Mouse (Mus musculus) megakaryocyte-erythroid progenitor cell, adult 5-6 weeks (primary cell): Measurements from ENCODE around the gene Dab2ip. TPM values are rescaled to one million over a fixed set of nuclear protein-coding genes. Genes with fewer than 3 reads are reported as not detected.

Experiments used
- ATAC-seq: replicated peaks from 2 replicates; pipeline ENCODE4 v1.8.0; 2016; ENCODE audit warnings: mild to moderate bottlenecking, inconsistent platforms; ENCODE audit not compliant: severe bottlenecking, poor library complexity, low FRiP score, low TSS enrichment
- total RNA-seq, 2 experiments: library from RNA; stranded (forward) in 1 of 2; stranded (reverse) in 1 of 2; fragments of 200-1000, 215-1000 nt in 1 of 2; fragments of >200 nt in 1 of 2; fragmentation: Nextera tagmentation in 1 of 2; gene quantifications; 2 replicates each; pipeline ENCODE4 v1.2.3; 2014 to 2017

Dab2ip gene
- total RNA-seq, 2 experiments from 2014 or later, result 3.2 to 5.9 TPM

DNA sequence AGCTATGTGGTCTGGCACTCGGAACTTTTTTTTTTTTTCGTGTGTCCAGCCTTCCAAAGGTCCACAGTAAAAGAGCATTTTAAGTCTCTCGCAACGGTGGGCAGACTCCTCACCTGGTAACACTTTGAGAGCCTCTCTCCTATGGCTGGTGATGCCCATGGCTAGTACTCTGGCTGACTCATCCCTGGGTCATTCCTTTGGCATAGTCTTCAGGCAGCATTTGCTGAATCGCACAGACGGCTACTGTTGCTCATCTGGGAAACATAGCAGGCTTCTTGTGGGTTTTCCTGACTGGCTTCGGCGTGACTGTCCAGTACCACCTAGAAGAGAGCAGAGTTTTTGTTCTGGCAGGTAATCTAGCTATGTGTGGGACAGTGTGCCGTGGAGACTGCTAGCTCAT lies 8.0 kb upstream of the Dab2ip start:
- ATAC-seq, result no peak

DNA sequence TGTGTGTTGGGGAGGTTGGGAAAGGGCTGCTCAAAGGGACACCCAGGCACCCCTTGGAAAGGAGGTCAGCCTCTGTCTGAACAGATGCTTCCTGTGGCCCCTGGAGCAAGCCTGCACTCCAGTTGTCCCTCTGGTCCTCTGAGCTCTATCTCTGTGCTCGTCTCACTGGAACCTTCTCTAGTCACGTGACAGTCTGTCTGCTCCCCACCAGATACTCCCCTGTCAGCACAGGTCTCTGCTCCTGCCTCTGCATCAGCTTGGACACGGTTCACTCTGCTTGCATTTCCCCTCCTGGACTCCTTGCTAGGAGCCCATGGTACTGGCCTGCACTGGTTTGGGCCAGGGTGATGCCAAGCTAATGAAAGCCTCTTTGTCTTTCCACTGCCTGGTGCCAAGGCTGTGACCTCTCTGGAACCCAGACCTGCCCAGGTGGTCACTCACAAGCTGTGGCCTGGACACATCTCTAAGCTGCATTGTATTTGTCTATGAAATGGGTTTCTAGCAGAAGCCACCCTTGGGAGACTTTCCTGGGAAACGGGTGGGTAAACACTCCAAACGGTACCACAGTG lies 1.1 kb upstream of the Dab2ip start:
- no peak for ATAC-seq

DNA sequence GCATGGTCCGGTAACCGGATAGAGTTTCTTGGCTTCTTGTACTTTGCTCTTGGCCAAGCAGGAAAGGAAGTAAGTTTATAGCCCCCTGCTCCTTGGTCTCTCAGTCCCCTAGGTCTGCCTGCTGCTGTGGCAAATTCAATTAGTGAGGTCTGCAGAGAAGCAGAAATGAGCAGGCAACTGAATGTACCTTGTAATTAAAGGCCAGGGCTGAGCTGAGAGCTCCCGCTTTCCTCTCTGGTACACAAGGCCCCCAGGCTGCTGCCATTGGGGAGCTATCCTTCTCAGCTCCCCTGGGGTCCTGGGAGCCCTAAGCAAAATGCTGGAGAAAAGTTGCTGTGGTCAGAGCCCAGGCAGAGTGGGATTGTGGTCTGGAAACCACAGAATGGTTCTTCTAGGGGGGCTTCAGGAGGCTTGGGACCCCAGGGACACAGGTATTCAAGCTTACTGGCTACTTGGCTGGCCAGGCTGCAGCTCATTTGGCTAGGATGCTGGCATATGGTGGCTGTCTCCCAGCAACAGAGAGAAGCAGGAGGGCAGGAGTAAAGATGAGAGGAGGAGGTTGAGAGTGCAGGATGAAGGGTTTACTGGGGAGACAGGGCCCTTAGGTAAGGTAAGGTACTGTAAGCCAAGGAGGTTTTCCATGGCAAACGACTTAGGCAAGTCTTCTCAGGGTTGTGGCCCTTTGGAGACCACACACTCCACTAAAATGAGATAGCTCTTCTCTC lies 922 bp downstream of the Dab2ip start:
- ATAC-seq, result no peak

DNA sequence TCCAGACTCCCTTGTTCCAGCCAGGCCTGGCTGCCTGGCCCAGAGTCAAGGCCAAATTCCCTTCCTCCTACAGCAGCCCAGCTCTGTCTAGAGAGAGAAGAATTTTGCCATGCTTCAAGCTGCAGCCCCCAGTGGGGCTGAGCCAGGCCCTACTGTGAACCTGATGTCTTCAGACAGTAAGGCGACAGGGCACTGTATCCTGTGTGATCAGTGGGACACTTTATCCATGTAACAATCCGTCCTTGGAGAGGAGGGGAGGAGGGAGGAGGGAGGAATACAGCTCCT lies 1.4 kb downstream of the Dab2ip start:
- no peak for ATAC-seq

DNA sequence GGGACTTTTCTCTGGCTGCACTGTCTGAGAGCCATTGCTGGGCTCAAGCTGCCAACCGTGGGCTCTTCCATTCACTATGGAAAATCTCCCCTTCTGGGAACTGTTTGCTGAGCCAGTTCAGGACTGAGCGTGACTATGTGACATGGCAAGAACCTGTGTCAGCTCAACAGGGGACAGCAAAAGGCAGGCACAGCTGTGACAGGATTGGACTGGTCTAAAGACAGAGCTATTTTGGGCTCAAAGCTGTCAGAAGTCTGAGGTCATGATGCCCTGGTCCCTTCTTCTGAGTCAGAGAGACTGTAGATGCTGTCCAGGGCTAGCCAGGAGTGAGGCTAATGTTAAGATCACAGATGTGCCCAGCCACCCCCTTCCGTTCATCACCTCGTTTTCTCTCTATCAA lies 5.7 kb downstream of the Dab2ip start:
- ATAC-seq, result no peak

DNA sequence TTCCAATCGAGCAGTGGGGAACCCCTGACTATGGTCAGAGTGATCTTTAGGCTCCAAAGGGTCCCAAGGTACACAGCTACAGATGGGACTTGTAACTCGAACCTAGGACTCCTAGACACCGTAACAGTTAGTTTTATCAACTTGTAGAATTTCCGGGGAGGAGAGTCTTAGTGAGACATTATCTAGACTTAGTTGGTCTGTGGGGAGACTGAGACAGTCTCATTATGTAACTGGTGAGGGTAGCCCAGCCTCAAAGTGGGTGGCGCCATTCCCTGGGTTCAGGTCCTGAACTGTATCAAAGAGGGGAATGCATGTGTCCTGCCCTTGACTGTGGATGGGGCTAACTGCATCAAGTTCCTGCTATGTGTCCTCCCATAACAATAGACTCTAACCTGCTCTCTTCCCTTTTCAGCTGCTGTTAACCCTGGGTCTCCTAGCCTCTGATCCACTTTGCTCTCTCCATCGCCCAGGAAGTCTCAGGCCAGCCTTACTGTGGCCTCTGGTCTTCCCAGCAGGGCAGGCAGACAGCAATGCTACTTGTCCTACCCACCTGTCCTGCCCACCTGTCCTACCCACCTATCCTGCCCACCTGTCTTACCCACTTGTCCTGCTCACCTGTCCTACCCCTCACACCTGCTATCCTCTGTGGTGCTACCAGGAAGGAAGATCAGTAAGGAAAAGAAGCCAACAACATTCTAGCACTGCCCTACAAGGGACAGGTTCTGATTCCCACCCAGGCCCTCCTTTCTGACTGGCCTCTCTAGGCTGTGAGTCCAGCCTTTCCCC lies 7.2 kb downstream of the Dab2ip start:
- ATAC-seq, result no peak

DNA sequence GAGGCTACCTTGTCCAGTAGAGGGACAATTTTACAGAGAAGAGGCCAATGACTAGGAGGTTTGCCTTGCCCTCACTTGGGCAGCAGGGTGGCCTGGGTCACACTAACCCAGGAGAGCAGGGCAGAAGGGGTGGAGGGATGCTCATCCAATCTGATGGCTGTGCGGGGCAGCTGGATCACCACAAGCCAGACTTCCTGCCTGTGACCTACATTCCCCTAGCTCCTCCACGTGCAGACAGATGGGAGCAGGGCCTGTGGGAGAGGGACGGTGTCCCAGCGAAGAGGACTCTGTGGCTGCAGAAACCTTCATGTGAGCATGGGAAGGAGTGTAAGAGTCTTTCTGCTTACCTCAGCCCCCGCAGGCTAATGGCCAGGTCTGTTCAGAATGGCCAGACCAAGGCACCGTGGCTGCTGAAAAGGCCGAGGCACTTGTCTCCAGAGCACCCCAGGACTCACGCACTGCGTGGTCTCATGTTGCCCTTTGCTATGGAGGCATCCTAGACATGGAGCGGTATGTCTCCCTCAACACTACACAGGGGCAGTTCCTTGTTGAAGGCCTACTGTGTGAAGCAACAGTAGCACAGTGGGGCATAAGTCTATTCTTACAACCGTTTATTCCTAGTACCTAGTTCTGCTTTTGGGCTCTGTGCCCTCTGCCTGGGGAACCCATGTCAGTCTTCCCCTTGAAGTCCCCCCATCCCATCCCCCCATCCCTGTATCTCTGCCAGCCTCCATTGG lies 9.1 kb downstream of the Dab2ip start:
- no peak for ATAC-seq

DNA sequence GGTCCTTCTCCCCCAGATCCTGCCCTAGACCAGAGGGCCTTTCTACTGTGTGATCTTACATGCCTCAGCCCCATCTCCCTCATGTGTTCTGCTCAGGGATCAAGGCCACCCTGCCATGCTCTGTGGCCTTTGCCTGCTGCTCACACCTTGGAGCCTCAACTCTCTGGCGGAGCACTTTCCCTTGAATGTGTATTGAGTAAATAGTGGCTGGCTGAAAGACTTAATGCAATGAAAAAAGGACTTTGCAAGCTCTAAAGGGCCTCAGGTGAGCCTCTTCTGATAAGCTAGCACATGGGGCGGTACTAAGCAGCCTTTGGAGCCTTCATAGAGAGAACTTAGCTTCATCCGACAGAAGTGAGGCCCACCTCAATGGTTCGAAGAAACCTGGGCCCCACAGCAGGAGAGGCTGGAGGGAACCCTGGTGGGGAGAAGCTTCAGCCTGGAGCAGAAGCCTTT lies 9.7 kb downstream of the Dab2ip start:
- ATAC-seq, result no peak

DNA sequence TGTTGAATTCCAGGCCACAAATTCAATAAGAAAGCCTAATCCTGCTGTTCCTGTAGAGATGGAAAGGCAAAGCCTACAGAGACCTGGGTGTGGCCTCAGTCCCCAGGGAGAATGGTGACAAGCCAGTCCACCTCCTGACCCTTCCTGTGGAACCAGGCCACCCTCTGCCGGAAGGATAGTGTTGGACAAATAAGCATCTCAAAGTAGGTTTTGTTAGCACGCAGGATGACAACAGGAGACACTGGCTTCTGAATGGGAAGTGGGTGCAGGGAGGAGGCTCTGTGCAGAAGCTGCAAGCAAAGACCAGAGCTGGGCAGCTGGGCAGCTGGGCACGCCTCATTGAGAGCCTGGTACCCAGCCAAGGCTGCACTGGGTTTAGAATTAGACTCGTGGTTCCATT lies 12.7 kb downstream of the Dab2ip start:
- ATAC-seq, result no peak

DNA sequence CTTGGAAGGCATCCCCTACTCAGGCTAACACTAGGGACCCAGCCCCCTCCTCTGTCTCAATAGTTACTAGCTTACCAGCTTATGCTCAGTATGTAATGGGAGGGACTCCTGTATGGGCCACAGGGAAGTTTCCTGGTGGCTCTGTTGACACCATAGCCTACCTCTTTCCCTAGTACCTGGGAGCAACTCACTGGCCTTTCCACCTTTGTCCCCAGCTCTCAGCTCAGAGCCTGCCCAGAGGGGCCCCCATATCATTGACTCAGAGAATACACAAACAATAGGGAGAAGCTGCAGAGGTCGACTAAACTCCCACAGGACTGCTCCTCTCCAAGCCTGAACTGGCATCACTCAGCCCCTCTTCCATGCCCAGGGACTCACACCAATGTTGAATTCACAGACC lies 16.6 kb downstream of the Dab2ip start:
- ATAC-seq, result no peak

DNA sequence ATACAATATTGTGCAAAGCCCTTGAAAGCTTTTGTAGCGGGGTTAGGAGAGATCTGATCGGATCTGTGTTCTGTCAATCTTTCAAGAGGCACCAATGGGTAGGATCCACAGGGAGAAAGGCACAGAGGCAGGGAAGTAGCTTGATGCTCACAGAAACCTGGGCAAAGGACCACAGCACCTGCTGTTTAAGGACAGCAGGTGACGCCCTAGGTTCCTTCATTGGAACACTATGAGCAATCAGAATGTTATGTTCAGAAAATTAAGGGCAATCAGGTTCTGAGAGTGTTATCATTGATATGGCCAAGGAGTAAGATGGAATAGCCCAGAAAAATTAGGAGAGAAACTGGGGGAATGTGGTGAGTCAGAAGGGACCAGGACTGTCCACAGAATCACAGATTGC lies 18.6 kb downstream of the Dab2ip start:
- no peak for ATAC-seq

DNA sequence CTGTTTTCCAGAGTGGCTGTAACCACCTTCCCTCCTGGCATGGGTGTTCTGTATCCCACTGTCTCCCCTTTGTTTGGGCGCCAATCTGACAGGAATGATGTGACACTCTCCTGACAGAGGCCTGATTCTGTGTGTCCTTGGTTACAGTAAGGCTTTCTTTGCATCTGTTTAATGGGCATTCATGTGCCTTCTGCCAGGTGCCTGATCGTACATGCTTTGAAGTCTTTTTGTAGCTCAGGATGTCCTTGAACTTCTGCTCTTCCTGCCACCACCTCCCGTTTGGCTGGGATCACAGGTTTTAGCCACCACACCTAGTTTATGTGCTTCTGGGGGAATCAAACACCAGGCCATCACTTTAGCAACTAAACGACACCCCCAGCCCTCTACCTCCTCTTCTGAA lies 22.0 kb downstream of the Dab2ip start:
- no peak for ATAC-seq

DNA sequence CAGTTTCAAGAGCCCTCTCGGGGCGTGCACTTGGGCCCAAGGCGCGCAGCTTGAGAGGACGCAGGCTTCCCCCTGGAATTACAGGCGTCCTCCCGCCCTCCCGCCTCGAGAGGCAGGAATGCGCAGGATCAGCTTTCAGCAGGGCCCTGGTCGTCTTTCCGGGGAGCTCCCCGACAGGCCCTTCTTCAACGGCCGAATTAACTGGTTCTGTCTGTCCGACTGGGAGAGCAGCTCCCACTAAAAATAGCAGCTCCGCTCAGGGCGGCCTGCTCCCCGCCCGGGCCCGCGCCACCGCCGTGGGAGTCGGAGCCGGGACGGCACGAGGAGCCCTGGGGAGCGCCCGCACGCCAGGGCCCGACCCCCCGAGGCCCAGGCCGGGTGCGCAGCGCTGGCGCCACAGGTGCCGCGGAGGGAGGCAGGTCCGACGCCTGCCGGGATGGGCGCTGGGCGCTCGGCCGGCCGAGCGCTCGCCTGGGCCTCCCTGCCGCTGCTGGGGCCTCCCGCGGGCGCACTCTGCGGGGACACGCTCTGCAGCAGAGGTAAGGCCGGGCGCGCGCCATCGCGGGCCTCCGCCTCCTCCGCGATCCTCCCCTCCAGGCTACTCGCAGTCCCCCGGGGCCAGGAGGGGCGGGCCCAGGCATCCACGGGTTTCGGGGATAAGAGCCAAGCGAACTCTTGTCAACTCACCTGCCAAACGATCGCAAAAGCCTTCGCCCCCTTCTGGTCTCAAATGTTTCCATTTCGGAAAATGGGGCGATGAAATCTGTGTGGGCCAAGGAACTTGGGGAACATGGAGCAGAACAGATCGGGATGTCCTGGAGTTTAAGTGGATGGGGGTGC lies 23.7 kb downstream of the Dab2ip start:
- no peak for ATAC-seq

DNA sequence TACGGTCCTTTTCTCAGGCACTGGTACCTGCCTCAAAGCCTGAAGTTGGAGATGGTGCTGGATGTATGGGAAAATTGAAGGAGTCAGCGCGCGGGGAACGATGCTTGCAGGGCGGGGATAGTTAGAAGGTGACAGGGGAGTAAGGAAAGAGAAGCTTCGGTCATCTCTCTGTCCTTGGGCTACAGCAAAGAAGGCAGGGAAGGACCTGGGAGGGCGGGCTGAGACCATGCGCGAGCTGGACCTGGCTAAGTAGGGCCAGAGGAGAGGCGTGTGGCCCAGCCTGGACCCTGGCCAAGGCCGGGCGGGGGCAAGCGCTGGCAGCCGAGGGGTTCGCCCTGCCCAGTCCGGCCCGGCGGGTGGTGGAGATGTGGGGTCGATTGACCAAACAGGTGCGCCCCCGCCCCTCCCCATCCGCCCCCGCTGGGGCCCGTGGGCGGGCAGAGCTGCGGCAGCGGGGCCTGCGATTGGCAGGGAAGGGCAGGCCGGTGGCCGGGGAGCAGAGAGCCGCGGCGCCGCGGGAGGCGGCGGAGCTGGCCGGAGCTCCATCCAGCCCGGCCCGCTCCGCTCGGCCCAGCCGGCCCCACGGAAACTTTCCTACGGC lies 24.4 kb downstream of the Dab2ip start:
- no peak for ATAC-seq

DNA sequence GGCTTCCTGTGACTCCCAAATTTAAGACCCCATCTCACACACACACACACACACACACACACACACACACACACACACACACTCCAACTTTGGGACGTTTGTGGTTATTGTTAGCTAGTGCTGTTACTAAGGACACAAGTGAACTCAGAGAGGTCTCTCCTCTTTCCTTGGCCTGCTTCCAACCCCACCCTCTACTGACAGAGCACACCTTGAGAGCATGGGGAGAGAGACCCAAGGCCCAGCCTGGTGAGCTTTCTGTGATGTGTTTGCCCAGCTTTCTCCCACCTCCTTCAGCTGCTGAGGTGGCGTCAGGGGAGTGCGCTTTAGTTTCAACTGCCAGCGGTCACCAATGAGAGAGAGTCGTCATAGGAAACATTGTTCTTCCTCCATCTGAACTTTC lies 25.3 kb downstream of the Dab2ip start:
- ATAC-seq, result no peak

DNA sequence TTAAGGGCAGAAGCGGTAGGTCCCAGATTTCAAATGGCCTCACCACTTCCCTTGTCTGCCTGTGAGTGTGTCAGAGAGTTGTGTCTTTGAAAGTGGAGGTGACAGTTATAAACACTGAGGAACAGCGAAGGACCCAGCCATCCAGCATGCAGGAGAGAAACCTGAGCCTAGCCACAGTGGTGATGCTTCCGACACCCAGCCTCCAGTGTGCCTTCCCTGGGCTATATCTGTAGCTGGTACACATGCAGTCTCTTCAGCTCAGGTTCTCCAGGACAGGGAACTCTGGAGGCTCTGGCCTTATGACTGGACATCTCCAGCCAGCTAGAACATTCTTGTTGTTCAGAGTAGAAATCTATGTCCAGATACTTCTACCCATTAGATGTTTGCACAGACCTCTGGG lies 25.9 kb downstream of the Dab2ip start:
- no peak for ATAC-seq

DNA sequence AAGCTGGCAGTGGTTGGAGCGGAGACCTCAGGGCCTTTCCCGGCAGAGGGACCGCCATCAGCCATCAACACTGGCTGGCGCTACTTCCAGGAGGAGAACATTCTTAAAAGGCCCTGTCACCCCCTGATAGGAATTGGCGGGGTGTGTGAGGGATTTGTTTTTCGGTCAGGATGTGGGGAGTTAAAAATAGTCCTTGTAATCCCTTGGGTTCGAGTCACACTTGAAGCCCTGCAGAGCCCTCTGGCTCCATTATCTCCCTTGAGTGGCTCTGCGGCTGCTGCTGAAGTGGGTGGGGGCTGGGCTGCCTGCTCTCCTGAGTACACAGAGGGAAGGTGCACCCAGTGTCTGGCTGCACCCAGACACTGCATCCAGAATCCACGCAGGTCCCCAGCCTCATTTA lies 30.3 kb downstream of the Dab2ip start:
- ATAC-seq, result no peak

DNA sequence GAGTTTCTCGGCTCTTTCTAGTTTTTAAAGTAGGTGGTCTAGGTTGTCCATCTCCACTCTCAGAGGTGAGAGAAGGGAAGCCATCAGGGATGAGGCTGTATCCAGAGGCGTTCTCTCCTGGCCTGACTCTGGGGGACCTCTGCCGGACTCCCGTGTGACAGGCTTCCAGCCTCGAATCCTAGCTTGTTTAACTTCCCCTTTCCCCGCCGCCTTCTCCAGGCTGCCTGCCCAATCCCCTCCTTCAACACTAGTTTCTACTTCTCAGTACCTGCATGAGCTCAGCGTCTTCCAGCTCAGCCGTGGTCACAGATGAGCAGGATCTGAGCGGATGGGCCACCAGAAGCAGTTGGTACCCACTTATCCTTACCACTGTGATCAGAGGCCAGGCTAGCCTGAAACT lies 31.3 kb downstream of the Dab2ip start:
- ATAC-seq, result no peak

DNA sequence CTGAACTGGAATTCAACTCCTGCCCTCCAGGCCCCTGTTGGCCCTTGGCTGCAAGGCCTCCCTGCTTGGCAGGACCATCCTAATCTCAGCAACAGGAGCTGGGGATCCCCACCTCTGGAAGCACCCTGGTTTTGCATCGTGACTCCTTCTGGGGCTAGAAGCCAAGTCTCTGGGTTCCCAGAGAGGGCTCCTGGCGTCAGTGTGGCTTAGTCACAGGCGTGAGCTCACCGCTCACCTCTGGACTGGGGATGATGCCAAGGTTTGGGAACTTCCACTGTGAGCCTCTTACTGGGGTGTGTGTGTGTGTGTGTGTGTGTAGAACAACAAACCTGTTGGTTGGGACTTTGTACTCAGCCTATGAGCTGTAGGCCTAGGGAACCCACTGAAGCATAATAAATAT lies 31.7 kb downstream of the Dab2ip start:
- no peak for ATAC-seq
